In genomic region chr2:84457221-84457620, GRCm38 (mm10) we compare ENCODE assay signal across 26 mouse cellular contexts. TPM values are rescaled to one million over a fixed set of nuclear protein-coding genes. Genes with fewer than 3 reads are reported as not detected.
DNase-seq lines count a peak whose midpoint lies in the region; ATAC-seq and TF ChIP-seq lines count a peak whose summit lies in the region.
"Had no signal": no experiment of that assay in that cellular context is flagged by ENCODE, and none has a peak within 500 bp of the region (broad histone marks: within the 10 kb centered on the region; RNA-seq: fewer than 3 reads in every experiment).

No protein-coding gene starts in this region.

- H3K4me2 ChIP-seq in liver, embryonic 12.5 days = no peak overlapping the region
- H3K4me2 ChIP-seq in liver, postnatal 0 days (ENCODE audit: low read depth, low read length) = no peak overlapping the region
- H3K4me2 ChIP-seq in liver, embryonic 14.5 days (ENCODE audit: low read depth) = no peak overlapping the region
- no peak overlapping the region for H3K4me2 ChIP-seq in forebrain, embryonic 12.5 days
- H3K4me2 ChIP-seq: embryonic facial prominence, embryonic 13.5 days; embryonic facial prominence, embryonic 15.5 days; forebrain, embryonic 13.5 days; forebrain, embryonic 15.5 days had no signal

- peaks cover 19% of the 10 kb centered on the region; the same call in 1 of the 2 replicates for H3K4me1 ChIP-seq in heart, embryonic 10.5 days
- H3K4me1 ChIP-seq in liver, embryonic 12.5 days = peaks cover 22% of the 10 kb centered on the region
- no peaks in the 10 kb centered on the region for H3K4me1 ChIP-seq in liver, postnatal 0 days (ENCODE audit: insufficient read depth)
- H3K4me1 ChIP-seq in liver, embryonic 14.5 days (replicated peaks; ENCODE audit: control insufficient read depth in 2 of 2, insufficient read depth in 2 of 2, low read length in 1 of 2) = peaks cover 0 to 4% of the 10 kb centered on the region in 2 experiments; a peak in 2 of 4 replicates
- no peaks in the 10 kb centered on the region for H3K4me1 ChIP-seq in forebrain, embryonic 12.5 days
- H3K4me1 ChIP-seq: embryonic facial prominence, embryonic 13.5 days; embryonic facial prominence, embryonic 15.5 days; forebrain, embryonic 13.5 days; forebrain, embryonic 15.5 days had no signal

- no peak overlapping the region for H3K9ac ChIP-seq in liver, embryonic 12.5 days
- no peak overlapping the region for H3K9ac ChIP-seq in liver, postnatal 0 days (replicated peaks)
- no peak overlapping the region for H3K9ac ChIP-seq in liver, embryonic 14.5 days (replicated peaks)
- H3K9ac ChIP-seq in forebrain, embryonic 12.5 days = no peak overlapping the region
- H3K9ac ChIP-seq: embryonic facial prominence, embryonic 13.5 days; embryonic facial prominence, embryonic 15.5 days; forebrain, embryonic 13.5 days; forebrain, embryonic 15.5 days; forebrain, postnatal 0 days had no signal

- WGBS in heart, embryonic 10.5 days = 40% methylated on average over 6 of the region's 6 CpGs
- 43% methylated on average over 6 of the region's 6 CpGs for WGBS in liver, embryonic 12.5 days (ENCODE audit: insufficient replicate concordance)
- 54% methylated on average over 6 of the region's 6 CpGs for WGBS in liver, postnatal 0 days (ENCODE audit: insufficient replicate concordance)
- WGBS in liver, embryonic 14.5 days (ENCODE audit: insufficient replicate concordance) = 35% methylated on average over 6 of the region's 6 CpGs
- 87% methylated on average over 6 of the region's 6 CpGs for WGBS in forebrain, embryonic 12.5 days

- H3K9me3 ChIP-seq in heart, embryonic 10.5 days = no peaks in the 10 kb centered on the region
- H3K9me3 ChIP-seq in liver, embryonic 12.5 days (replicated peaks) = no peaks in the 10 kb centered on the region
- no peaks in the 10 kb centered on the region for H3K9me3 ChIP-seq in liver, postnatal 0 days (ENCODE audit: low read length)
- no peaks in the 10 kb centered on the region for H3K9me3 ChIP-seq in liver, embryonic 14.5 days (ENCODE audit: control insufficient read depth, low read length)
- H3K9me3 ChIP-seq in forebrain, embryonic 12.5 days = no peaks in the 10 kb centered on the region
- H3K9me3 ChIP-seq: embryonic facial prominence, embryonic 13.5 days; embryonic facial prominence, embryonic 15.5 days; forebrain, embryonic 10.5 days; forebrain, embryonic 13.5 days; forebrain, embryonic 15.5 days had no signal

- no peak for DNase-seq in heart, embryonic 10.5 days (ENCODE audit: low spot score)
- no peak for DNase-seq in heart, adult 8-10 months (ENCODE audit: low spot score)
- no peak for DNase-seq in liver, postnatal 0 days
- no peak for DNase-seq in liver, embryonic 14.5 days (ENCODE audit: low read depth in 3 of 3, low spot score in 3 of 3)
- DNase-seq in liver = no peak
- DNase-seq: adrenal gland, adult 8-10 months; adrenal gland, postnatal 14 days; adrenal gland, postnatal 36 days; cerebellum, adult 11-12 months; cerebellum, adult 8-10 months; cerebellum, adult 9-11 months; cerebellum, postnatal 14 days; cerebellum, postnatal 36 days; embryo, embryonic 11 days; forebrain, postnatal 0 days had no signal

- no peak for TF ChIP-seq EP300 in liver, postnatal 0 days (IDR thresholded peaks at IDR 0.05; ENCODE audit: low read depth)
- TF ChIP-seq EP300 in liver, embryonic 14.5 days (IDR thresholded peaks at IDR 0.05; ENCODE audit: low read depth) = no peak

- peak; percentile 56 for ATAC-seq in liver, embryonic 12.5 days
- ATAC-seq in liver, postnatal 0 days = no peak
- ATAC-seq in liver, embryonic 14.5 days (ENCODE audit: insufficient read depth) = peak; percentile 38; the same call in 1 of the 2 replicates
- ATAC-seq in megakaryocyte-erythroid progenitor cell, adult 5-6 weeks (replicated peaks; ENCODE audit: low FRiP score, low TSS enrichment, poor library complexity, severe bottlenecking) = peak; percentile 57
- no peak for ATAC-seq in forebrain, embryonic 12.5 days (ENCODE audit: low FRiP score)
- ATAC-seq: activated CD4-positive, CD25-positive, alpha-beta regulatory T cell, adult 4 months; forebrain, embryonic 13.5 days; forebrain, embryonic 15.5 days; forebrain, postnatal 0 days; Patski had no signal

- no peak overlapping the region for H3K4me3 ChIP-seq in heart, embryonic 10.5 days
- no peak overlapping the region for H3K4me3 ChIP-seq in liver, embryonic 12.5 days
- no peak overlapping the region for H3K4me3 ChIP-seq in liver, postnatal 0 days (ENCODE audit: low read depth, low read length)
- no peak overlapping the region for H3K4me3 ChIP-seq in liver, embryonic 14.5 days (ENCODE audit: insufficient read depth in 1 of 2, low read depth in 2 of 2, low read length in 2 of 2)
- no peak overlapping the region for H3K4me3 ChIP-seq in forebrain, embryonic 12.5 days (replicated peaks)
- H3K4me3 ChIP-seq: embryonic facial prominence, embryonic 13.5 days; embryonic facial prominence, embryonic 15.5 days; erythroblast, embryonic 14.5 days; forebrain, embryonic 10.5 days; forebrain, embryonic 13.5 days; forebrain, embryonic 15.5 days had no signal

- H3K27ac ChIP-seq in heart, embryonic 10.5 days = peak overlapping the region; percentile 36; the same call in 1 of the 2 replicates
- H3K27ac ChIP-seq in liver, embryonic 12.5 days = no peak overlapping the region
- H3K27ac ChIP-seq in liver, postnatal 0 days (ENCODE audit: low read depth) = no peak overlapping the region
- no peak overlapping the region for H3K27ac ChIP-seq in liver, embryonic 14.5 days
- no peak overlapping the region for H3K27ac ChIP-seq in forebrain, embryonic 12.5 days
- H3K27ac ChIP-seq: embryonic facial prominence, embryonic 13.5 days; embryonic facial prominence, embryonic 15.5 days; forebrain, embryonic 10.5 days; forebrain, embryonic 13.5 days; forebrain, embryonic 15.5 days had no signal

- H3K36me3 ChIP-seq in heart, embryonic 10.5 days = no peaks in the 10 kb centered on the region
- 0 out of 2 replicates have a peak, but pooled peaks cover under 1% of the 10 kb centered on the region for H3K36me3 ChIP-seq in liver, embryonic 12.5 days
- no peaks in the 10 kb centered on the region for H3K36me3 ChIP-seq in liver, postnatal 0 days (replicated peaks; ENCODE audit: insufficient read depth, low read length)
- no peaks in the 10 kb centered on the region for H3K36me3 ChIP-seq in liver, embryonic 14.5 days (replicated peaks; ENCODE audit: control insufficient read depth, insufficient read depth, low read depth)
- H3K36me3 ChIP-seq in forebrain, embryonic 12.5 days (replicated peaks) = no peaks in the 10 kb centered on the region
- H3K36me3 ChIP-seq: embryonic facial prominence, embryonic 13.5 days; embryonic facial prominence, embryonic 15.5 days; forebrain, embryonic 10.5 days; forebrain, embryonic 15.5 days had no signal

- H3K27me3 ChIP-seq in heart, embryonic 10.5 days (ENCODE audit: insufficient read depth, poor library complexity, severe bottlenecking) = no peaks in the 10 kb centered on the region
- no peaks in the 10 kb centered on the region for H3K27me3 ChIP-seq in liver, embryonic 12.5 days (replicated peaks)
- no peaks in the 10 kb centered on the region for H3K27me3 ChIP-seq in liver, postnatal 0 days (ENCODE audit: insufficient read depth, low read length)
- no peaks in the 10 kb centered on the region for H3K27me3 ChIP-seq in liver, embryonic 14.5 days (ENCODE audit: control insufficient read depth, insufficient read depth, low read length)
- no peaks in the 10 kb centered on the region for H3K27me3 ChIP-seq in forebrain, embryonic 12.5 days
- H3K27me3 ChIP-seq: embryonic facial prominence, embryonic 13.5 days; embryonic facial prominence, embryonic 15.5 days; forebrain, embryonic 13.5 days; forebrain, embryonic 15.5 days; Patski had no signal

- TF ChIP-seq CTCF in liver, postnatal 0 days (IDR thresholded peaks at IDR 0.05; ENCODE audit: low read depth) = no peak
- no peak for TF ChIP-seq CTCF in liver, embryonic 14.5 days (IDR thresholded peaks at IDR 0.05; ENCODE audit: low read depth)

RNA-seq across cellular contexts. Expression of gene Tfpi, which starts 19.4 kb away (rescaled TPM):
- 56.5 and 68.8 TPM in 2 replicates for polyA plus RNA-seq in heart, embryonic 10.5 days (2016; fragmentation: Nextera tagmentation; extraction: Ambion mirVana)
- total RNA-seq in heart, adult 8-10 months (2022) = 10 to 100 TPM; 39.5 to 67.3 (median 48.9) TPM
- polyA plus RNA-seq in liver, embryonic 12.5 days (2016; fragmentation: Nextera tagmentation; extraction: Ambion mirVana) = 25.0 and 25.8 TPM in 2 replicates
- polyA plus RNA-seq in liver, postnatal 0 days (2015; fragmentation: Nextera tagmentation; extraction: Ambion mirVana) = 12.2 and 15.2 TPM in 2 replicates
- polyA plus RNA-seq in liver, embryonic 14.5 days (2012; rRNA removed) = 6.3 and 10.4 TPM in 2 replicates
- polyA plus RNA-seq in liver, embryonic 14.5 days (2014; fragmentation: Nextera tagmentation; extraction: Ambion mirVana) = 15.1 and 15.9 TPM in 2 replicates
- 15.2 and 37.8 TPM in 2 replicates for total RNA-seq in megakaryocyte-erythroid progenitor cell, adult 5-6 weeks (2014; fragmentation: Nextera tagmentation)
- 49.2 and 60.6 TPM in 2 replicates for total RNA-seq in megakaryocyte-erythroid progenitor cell, adult 5-6 weeks (2017)
- polyA plus RNA-seq in forebrain, embryonic 12.5 days (2016; fragmentation: Nextera tagmentation; extraction: Ambion mirVana) = 9.0 and 9.4 TPM in 2 replicates
- polyA plus RNA-seq: erythroblast, embryonic 14.5 days had no signal

RNA-seq across cellular contexts. Expression of gene Calcrl, which starts 32.0 kb away (rescaled TPM):
- polyA plus RNA-seq in heart, embryonic 10.5 days (2016; fragmentation: Nextera tagmentation; extraction: Ambion mirVana) = 37.7 and 52.7 TPM in 2 replicates
- 10 to 100 TPM; 18.9 to 25.4 (median 24.4) TPM for total RNA-seq in heart, adult 8-10 months (2022)
- 22.1 and 24.6 TPM in 2 replicates for polyA plus RNA-seq in liver, embryonic 12.5 days (2016; fragmentation: Nextera tagmentation; extraction: Ambion mirVana)
- polyA plus RNA-seq in liver, postnatal 0 days (2015; fragmentation: Nextera tagmentation; extraction: Ambion mirVana) = 9.4 and 12.8 TPM in 2 replicates
- 2.0 and 2.8 TPM in 2 replicates for polyA plus RNA-seq in liver, embryonic 14.5 days (2012; rRNA removed)
- polyA plus RNA-seq in liver, embryonic 14.5 days (2014; fragmentation: Nextera tagmentation; extraction: Ambion mirVana) = 10.1 and 11.3 TPM in 2 replicates
- total RNA-seq in megakaryocyte-erythroid progenitor cell, adult 5-6 weeks (2014; fragmentation: Nextera tagmentation) = 4.3 and 5.1 TPM in 2 replicates
- 23.2 and 37.4 TPM in 2 replicates for total RNA-seq in megakaryocyte-erythroid progenitor cell, adult 5-6 weeks (2017)
- polyA plus RNA-seq in forebrain, embryonic 12.5 days (2016; fragmentation: Nextera tagmentation; extraction: Ambion mirVana) = 10.3 and 11.0 TPM in 2 replicates
- polyA plus RNA-seq: erythroblast, embryonic 14.5 days; Patski had no signal

Comparison
In these comparisons a context has a peak if more than half of its experiments do, and no peak if none do; other contexts are left out.
1. ATAC-seq: peak in liver, embryonic 12.5 days (single experiment), liver, embryonic 14.5 days (single experiment) and megakaryocyte-erythroid progenitor cell, adult 5-6 weeks (single experiment); none in liver, postnatal 0 days (single experiment) and forebrain, embryonic 12.5 days (single experiment).